Mouse (Mus musculus) liver, postnatal 0 days (tissue): ENCODE data around the gene Chst4. TPM values are rescaled to one million over a fixed set of nuclear protein-coding genes. Genes with fewer than 3 reads are reported as not detected.
A peak's percentile ranks its signal among the peaks of the same experiment; 100 is the strongest.

Experiments used
- ATAC-seq: fragments of 200-750 bp; cut with Nextera tagmentation; 2 replicates; pipeline ENCODE4 v1.8.0; 2017; ENCODE audit warnings: mild to moderate bottlenecking, moderate library complexity
- DNase-seq: peaks from one replicate; pipeline ENCODE4 v3.0.0-alpha.2; 2016
- H3K27ac ChIP-seq: fragments of 300-500 bp; sonication (generic); 2 replicates; pipeline ENCODE4 v1.5.1; 2014; ENCODE audit warnings: antibody characterized with exemption, moderate library complexity, mild to moderate bottlenecking, low read depth
- H3K27me3 ChIP-seq: fragments of 300-500 bp; sonication (generic); 2 replicates; pipeline ENCODE4 v1.6.1; 2014; ENCODE audit warnings: low read length, control low read depth, mixed read lengths; ENCODE audit not compliant: insufficient read depth
- H3K36me3 ChIP-seq: fragments of 300-500 bp; sonication (generic); replicated peaks from 2 replicates; pipeline ENCODE4 v1.6.1; 2014; ENCODE audit warnings: mild to moderate bottlenecking, control low read depth, low read length, moderate library complexity, mixed read lengths; ENCODE audit not compliant: insufficient read depth
- H3K4me1 ChIP-seq: fragments of 300-500 bp; sonication (generic); 2 replicates; pipeline ENCODE4 v1.6.1; 2014; ENCODE audit warnings: antibody characterized with exemption, mild to moderate bottlenecking, control low read depth; ENCODE audit not compliant: insufficient read depth
- H3K4me2 ChIP-seq: fragments of 300-500 bp; sonication (generic); 2 replicates; pipeline ENCODE4 v1.6.1; 2014; ENCODE audit warnings: low read depth, mild to moderate bottlenecking, low read length, moderate library complexity, mixed read lengths
- H3K4me3 ChIP-seq: fragments of 300-500 bp; sonication (generic); 2 replicates; pipeline ENCODE4 v1.5.1; 2014; ENCODE audit warnings: low read depth, low read length
- H3K9ac ChIP-seq: fragments of 300-500 bp; sonication (generic); replicated peaks from 2 replicates; pipeline ENCODE4 v1.6.1; 2014; ENCODE audit warnings: mild to moderate bottlenecking, moderate library complexity
- H3K9me3 ChIP-seq: fragments of 300-500 bp; sonication (generic); 2 replicates; pipeline ENCODE4 v1.6.1; 2016; ENCODE audit warnings: mild to moderate bottlenecking, control low read depth, low read length, mixed read lengths
- CTCF ChIP-seq: sonication (generic); IDR thresholded peaks from 2 replicates; pipeline ENCODE4 v1.5.1; 2016; ENCODE audit warnings: antibody characterized with exemption, low read depth
- EP300 ChIP-seq: IDR thresholded peaks from 2 replicates; pipeline ENCODE4 v1.6.1; 2016; ENCODE audit warnings: antibody characterized with exemption, low read depth, mild to moderate bottlenecking
- WGBS: fragments of 180-500 bp; shearing (Covaris S2); extraction: QIAGEN DNeasy Blood & Tissue Kit; methylation state at CpG from one replicate; pipeline ENCODE4 v1.1.7; 2014; ENCODE audit not compliant: insufficient replicate concordance; 5-methylcytosine and 5-hydroxymethylcytosine counted together
- polyA plus RNA-seq: library from polyadenylated mRNA; unstranded; fragments of >200 nt; fragmentation: Nextera tagmentation; extraction: Ambion mirVana; gene quantifications from 2 replicates; pipeline ENCODE4 v1.2.1, GENCODE M21; 2015

Gene Chst4
- polyA plus RNA-seq, 1 experiment from 2014 or later = 0.13 TPM

DNA sequence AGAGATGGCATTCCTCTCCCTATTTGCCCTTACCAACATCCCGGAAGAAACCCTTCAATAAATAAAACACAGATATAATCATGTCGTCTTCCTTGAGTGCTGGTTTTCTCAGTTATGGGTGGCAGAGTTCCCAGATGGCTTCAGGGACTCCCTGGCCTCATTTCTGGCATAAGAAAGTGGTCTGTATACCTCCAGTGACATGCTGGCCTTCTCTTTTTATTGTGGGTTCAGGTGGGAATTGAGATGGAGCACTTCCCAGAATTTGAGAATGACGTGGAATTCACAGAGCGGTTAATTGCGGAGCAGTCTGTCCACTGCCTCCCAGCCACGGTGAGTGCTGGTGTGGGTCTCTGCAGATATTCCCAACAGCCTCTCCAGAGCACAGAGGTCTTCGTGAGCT is 41.5 kb downstream of the Chst4 start:
- Histone ChIP-seq H3K36me3 (peaks cover 5% of the 10 kb centered on the region), H3K27me3 (no peaks in the 10 kb centered on the region), H3K4me3 (no peak overlapping the region), H3K9me3 (no peaks in the 10 kb centered on the region), H3K27ac (no peak overlapping the region), H3K4me2 (no peak overlapping the region), H3K9ac (no peak overlapping the region), H3K4me1 (no peaks in the 10 kb centered on the region)
- DNase-seq = no peak
- TF ChIP-seq EP300 (no peak), CTCF (no peak)
- ATAC-seq = no peak
- 73% methylated on average over 7 of the region's 7 CpGs for WGBS

DNA sequence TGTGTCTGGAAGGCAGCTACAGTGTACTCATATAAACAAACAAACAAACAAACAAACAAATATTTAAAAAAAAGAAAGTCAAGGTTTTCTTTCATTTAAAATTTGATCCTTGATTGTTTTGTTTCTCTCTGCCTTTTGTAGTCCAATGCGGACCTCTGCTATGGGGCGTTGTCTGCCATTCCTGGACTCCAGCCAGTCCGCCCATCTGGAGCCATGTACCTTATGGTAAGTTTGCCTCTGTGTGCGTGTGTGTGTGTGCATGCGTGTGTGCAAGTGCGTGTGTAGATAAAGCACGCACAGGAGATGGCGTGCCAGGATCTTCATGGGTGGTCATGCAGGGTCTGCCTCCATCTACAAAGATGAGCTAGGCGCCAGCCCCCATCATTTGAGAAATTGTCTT is 42.2 kb downstream of the Chst4 start:
- H3K27ac ChIP-seq = no peak overlapping the region
- no peaks in the 10 kb centered on the region for H3K9me3 ChIP-seq
- WGBS = 82% methylated on average over 9 of the region's 9 CpGs
- H3K9ac ChIP-seq = no peak overlapping the region
- no peak overlapping the region for H3K4me2 ChIP-seq
- H3K4me1 ChIP-seq = no peaks in the 10 kb centered on the region; the same call in 1 of the 2 replicates
- peaks cover 5% of the 10 kb centered on the region for H3K36me3 ChIP-seq
- H3K4me3 ChIP-seq = no peak overlapping the region
- TF ChIP-seq EP300 (no peak), CTCF (no peak)
- no peaks in the 10 kb centered on the region for H3K27me3 ChIP-seq
- ATAC-seq (no peak), DNase-seq (no peak)

DNA sequence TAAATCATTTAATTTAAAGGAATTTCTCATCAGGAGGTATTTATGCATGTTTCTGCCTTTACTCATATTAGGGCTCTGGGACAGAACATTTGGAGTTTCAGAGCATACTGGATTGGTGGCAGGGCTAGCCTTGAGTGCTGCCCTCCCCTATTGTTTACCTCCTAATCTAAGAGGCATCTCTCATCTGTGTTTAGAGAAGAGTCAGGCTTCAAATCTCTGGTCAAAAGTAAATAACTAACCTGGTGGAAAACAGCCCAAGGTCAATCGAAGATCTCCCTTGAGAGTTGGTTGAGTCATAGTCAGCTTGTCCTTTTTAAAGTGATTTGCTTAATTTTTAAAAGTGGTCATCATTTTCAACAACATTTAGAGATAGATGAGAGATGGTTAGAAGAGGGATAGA is 46.6 kb downstream of the Chst4 start:
- Histone ChIP-seq H3K4me2 (0 out of 2 replicates have a peak overlapping the region, but pooled peaks have one; percentile 14), H3K9ac (no peak overlapping the region), H3K27ac (peak overlapping the region; percentile 77), H3K27me3 (no peaks in the 10 kb centered on the region), H3K36me3 (peaks cover 5% of the 10 kb centered on the region; the same call in 1 of the 2 replicates), H3K4me1 (peaks cover 2% of the 10 kb centered on the region), H3K9me3 (no peaks in the 10 kb centered on the region), H3K4me3 (peak overlapping the region; percentile 36; the same call in 1 of the 2 replicates)
- DNase-seq (no peak), ATAC-seq (peak; percentile 51)
- 56% methylated on average over 1 of the region's 1 CpGs for WGBS
- TF ChIP-seq EP300 (no peak), CTCF (no peak)

DNA sequence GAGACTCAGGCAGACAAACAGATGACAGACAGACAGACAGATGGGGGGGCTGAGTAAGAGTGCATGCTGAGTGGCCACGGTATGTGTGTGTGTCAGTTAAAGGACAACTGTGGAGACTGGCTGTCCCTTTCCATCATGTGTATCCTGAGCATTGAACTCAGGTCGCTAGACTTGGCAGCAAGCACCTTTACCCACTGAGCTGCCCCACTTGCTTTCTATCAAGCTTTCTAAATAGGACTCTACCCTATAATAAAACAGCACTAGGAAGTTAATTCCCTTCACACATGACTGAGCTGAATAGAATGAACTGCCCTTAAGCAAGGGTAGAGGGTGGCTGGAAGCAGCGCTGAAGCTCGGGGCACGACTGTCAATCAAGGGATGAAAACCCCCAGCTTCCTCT is 47.4 kb downstream of the Chst4 start:
- Histone ChIP-seq H3K9ac (peak overlapping the region; percentile 44; the same call in 1 of the 2 replicates), H3K27ac (peak overlapping the region; percentile 77), H3K27me3 (no peaks in the 10 kb centered on the region), H3K9me3 (no peaks in the 10 kb centered on the region), H3K36me3 (peaks cover 5% of the 10 kb centered on the region; the same call in 1 of the 2 replicates), H3K4me2 (peak overlapping the region; percentile 34), H3K4me3 (peak overlapping the region; percentile 36), H3K4me1 (peaks cover 2% of the 10 kb centered on the region)
- no peak for DNase-seq
- no peak for ATAC-seq
- 68% methylated on average over 5 of the region's 5 CpGs for WGBS
- TF ChIP-seq CTCF = no peak
- TF ChIP-seq EP300 = peak; percentile 7; the same call in 1 of the 2 replicates

DNA sequence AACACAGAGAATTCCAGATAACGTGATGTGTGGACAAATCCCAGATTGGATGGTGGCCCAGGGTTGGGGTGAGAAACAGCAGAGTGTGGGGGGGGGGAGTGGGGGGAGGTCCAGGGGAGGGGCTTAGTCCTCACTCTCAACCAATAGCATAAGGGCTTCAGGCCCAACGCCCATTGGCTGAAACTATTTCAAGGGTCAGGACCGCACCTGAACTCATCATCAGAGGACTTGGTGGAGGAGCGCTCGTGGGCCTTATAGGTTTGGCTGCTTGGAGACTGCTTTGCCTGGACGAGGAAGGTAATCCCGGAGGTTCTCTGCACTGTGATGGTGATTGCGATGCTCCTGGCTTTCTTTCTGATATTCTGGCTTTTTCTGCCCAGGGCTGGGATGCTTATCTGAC is 49.3 kb downstream of the Chst4 start, which contains the start of gene Tat:
TSS of gene Tat (plus strand) at position 214 of the 400 bp plus-strand sequence.
- H3K27me3 ChIP-seq = no peaks in the 10 kb centered on the region
- H3K27ac ChIP-seq = peak within 1 kb of the TSS; percentile 77; the same call in 1 of the 2 replicates
- H3K9me3 ChIP-seq = no peaks in the 10 kb centered on the region
- no peak for TF ChIP-seq EP300
- no peak for TF ChIP-seq CTCF
- peak within 1 kb of the TSS; percentile 62 for H3K9ac ChIP-seq
- H3K36me3 ChIP-seq = peaks cover 5% of the 10 kb centered on the region; the same call in 1 of the 2 replicates
- ATAC-seq (peak; percentile 35), DNase-seq (peak; percentile 66)
- H3K4me2 ChIP-seq = peak within 1 kb of the TSS; percentile 34
- H3K4me1 ChIP-seq = peaks cover 2% of the 10 kb centered on the region
- 78% methylated on average over 8 of the region's 8 CpGs for WGBS
- peak within 1 kb of the TSS; percentile 36 for H3K4me3 ChIP-seq

DNA sequence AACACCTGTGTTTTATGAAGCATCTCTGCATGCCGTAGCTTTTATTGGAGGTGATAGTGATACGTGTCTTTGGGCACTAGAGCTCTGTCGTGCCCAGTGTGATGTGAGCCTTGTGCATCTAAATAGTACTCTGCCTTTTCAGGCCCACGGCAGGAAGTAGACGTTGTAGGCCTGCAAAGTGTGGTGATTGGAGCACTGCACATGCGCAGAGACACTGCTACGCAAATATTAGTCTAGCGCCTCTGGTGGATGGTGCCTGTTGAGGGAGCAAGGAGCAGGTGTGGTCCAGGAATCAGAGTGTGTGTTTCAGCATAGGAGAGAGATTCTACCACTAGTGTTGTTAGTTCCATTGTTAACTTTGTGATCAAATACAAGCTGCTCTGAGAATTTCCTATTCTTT is 50.4 kb downstream of the Chst4 start:
- WGBS = 85% methylated on average over 8 of the region's 8 CpGs
- no peak for ATAC-seq
- no peak overlapping the region for H3K9ac ChIP-seq
- no peak overlapping the region for H3K27ac ChIP-seq
- no peaks in the 10 kb centered on the region for H3K36me3 ChIP-seq
- peaks cover 5% of the 10 kb centered on the region for H3K4me1 ChIP-seq
- H3K9me3 ChIP-seq = no peaks in the 10 kb centered on the region
- H3K27me3 ChIP-seq = no peaks in the 10 kb centered on the region
- peak; percentile 16; the same call in 1 of the 2 replicates for TF ChIP-seq CTCF
- TF ChIP-seq EP300 = no peak
- no peak overlapping the region for H3K4me2 ChIP-seq
- no peak overlapping the region for H3K4me3 ChIP-seq
- no peak for DNase-seq

DNA sequence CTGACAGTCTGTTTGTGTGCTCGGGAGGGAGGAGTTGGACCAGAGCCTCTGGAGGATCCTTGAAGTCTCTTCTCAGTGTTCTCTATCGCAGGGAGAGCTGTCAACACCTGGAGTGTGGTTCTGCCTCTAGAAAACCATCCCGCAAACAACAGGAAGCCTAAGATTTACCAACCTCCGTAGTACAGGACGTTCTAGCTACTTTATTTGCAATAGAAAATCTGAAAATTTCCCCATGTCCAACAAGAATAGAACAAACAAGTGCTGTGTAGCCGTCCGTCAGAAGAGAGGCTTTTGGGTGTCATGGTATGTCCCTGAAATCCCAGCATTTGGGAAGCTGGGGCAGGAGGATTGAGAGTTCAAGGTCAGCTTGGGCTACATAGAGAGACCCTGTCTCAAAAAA is 51.8 kb downstream of the Chst4 start:
- peaks cover 10% of the 10 kb centered on the region for H3K4me1 ChIP-seq
- 59% methylated on average over 7 of the region's 7 CpGs for WGBS
- H3K27me3 ChIP-seq = no peaks in the 10 kb centered on the region
- no peaks in the 10 kb centered on the region for H3K9me3 ChIP-seq
- no peak for TF ChIP-seq CTCF
- peak; percentile 92 for TF ChIP-seq EP300
- peak; percentile 35 for ATAC-seq
- H3K27ac ChIP-seq = peak overlapping the region; percentile 89
- no peaks in the 10 kb centered on the region for H3K36me3 ChIP-seq
- no peak overlapping the region for H3K4me2 ChIP-seq
- no peak overlapping the region; the same call in 1 of the 2 replicates for H3K9ac ChIP-seq
- H3K4me3 ChIP-seq = no peak overlapping the region
- no peak for DNase-seq
